Mouse (Mus musculus): ENCODE measurements at regions not wholly inside any gene's neighbourhood (a gene's known extent, or its start where the extent isn't known, plus 50 kb on each side); places are given as distances from the start of the nearest gene placed in this dataset.
A peak's percentile ranks its signal among the peaks of the same experiment; 100 is the strongest.

DNA sequence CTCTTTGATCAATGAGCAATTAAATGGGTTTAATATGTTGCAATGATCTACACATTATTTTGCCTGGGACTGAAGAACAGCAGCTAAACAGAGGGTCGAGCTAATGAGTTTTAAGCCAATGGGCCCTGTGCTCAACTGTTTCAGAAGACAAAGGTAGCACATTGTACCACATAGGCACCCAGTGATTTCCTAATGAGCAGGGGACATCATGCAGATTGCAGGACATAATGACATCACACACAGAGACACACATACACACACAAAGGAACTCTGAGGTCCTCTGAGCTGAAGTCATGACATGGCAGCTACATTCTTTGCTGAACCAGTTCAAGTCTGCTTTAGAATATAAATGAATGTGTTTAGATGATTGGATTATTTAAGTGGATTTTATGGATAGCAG is 71.9 kb downstream of the Zfp330 start:
- ATAC-seq (ENCODE audit: poor library complexity, severe bottlenecking), result no peak

GRCm38 (mm10) chr8:82700471-82700870 is 73.5 kb downstream of the Zfp330 start:
- peak; percentile 78 for ATAC-seq (ENCODE audit: poor library complexity, severe bottlenecking)

GRCm38 (mm10) chr8:82699221-82699620 is 74.7 kb downstream of the Zfp330 start:
- no peak for ATAC-seq (ENCODE audit: poor library complexity, severe bottlenecking)

GRCm38 (mm10) chr8:82698071-82698470 is 75.9 kb downstream of the Zfp330 start:
- ATAC-seq (ENCODE audit: poor library complexity, severe bottlenecking), result no peak

- no peak for ATAC-seq (ENCODE audit: poor library complexity, severe bottlenecking)
These were observed 80.9 kb downstream of the Zfp330 start for GRCm38 (mm10) chr8:82693086-82693485.

- peak; percentile 40; the same call in 1 of the 2 replicates for ATAC-seq (ENCODE audit: poor library complexity, severe bottlenecking)
These were observed 84.6 kb downstream of the Zfp330 start for GRCm38 (mm10) chr8:82689322-82689721.

DNA sequence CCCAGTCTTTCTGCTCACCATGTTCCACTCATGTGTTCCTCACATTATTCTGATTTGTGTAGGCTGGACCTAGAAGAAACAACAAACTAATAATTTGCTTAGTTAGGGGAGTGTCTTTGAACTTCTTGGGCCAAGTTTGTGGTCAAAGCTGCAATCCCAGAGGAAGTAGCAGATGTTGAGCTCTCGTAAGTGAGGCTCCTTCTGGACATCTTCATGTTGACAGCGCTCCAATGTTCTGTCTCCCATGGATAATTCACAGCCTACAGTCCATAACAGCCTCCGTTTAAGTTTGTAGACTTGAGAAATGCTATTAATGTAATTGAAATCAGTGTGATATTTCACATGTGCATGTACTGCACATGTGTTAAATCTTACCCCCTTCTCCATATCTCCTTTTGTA is 88.0 kb downstream of the Zfp330 start:
- no peak for ATAC-seq (ENCODE audit: poor library complexity, severe bottlenecking)

GRCm38 (mm10) chr8:82678793-82679192 is 95.2 kb downstream of the Zfp330 start:
- ATAC-seq (ENCODE audit: poor library complexity, severe bottlenecking), result no peak

DNA sequence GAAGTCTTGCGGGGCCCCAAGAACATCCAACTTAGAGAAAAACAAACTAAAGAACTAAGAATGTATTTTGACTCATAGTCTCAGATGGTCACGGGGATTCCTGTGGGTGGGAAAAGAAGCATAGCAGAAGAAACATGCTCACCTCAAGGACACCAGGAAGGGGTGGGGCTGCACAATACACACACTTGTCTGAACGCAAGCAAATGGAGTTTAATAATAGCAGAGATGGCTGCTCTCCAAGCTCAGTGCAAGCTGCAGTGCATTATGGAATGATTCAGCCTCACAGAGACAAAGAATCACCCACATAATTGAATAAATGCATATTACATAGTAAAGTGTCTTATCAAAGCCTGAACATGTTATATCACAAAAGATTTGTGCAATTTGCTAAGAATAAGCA is 96.2 kb downstream of the Zfp330 start:
- no peak for ATAC-seq (ENCODE audit: poor library complexity, severe bottlenecking)

DNA sequence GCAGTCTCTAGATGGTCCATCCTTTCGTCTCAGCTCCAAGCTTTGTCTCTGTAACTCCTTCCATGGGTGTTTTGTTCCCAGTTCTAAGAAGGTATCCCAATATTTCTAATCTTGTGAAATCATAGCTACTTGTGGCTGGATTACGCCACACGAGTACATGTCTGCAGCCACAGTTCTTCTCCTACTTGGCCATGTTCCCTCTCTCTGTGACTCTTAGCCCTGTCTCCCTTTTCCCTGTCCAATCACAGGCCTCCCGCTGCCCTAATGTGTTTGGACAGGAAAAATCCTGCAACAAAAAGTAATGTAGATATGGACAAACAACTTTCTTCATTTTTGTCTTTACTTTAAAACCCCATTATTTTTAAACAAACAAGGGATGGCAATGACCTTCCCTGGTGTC is 104.7 kb downstream of the Zfp330 start:
- ATAC-seq (ENCODE audit: poor library complexity, severe bottlenecking), result no peak

GRCm38 (mm10) chr8:82665131-82665530 is 108.8 kb downstream of the Zfp330 start:
- no peak for ATAC-seq (ENCODE audit: poor library complexity, severe bottlenecking)

DNA sequence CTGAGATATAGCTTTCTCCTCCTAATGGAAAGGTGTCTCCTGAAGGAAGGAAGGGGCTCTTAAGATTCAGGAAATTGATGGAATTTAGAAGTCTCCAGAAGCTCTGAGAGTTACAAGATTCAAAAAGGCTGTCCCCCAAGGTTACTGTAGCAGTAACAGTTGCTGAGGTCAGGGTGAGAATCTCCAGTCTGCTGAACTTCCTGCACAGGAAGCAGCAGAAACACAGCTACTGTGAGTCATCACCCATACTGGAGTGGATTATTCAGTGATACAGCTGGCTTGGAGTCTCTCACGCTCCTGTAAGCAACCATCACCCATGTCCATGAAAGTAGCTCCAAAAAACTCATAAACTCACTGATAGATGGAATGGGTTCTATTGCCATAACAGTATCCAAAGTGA is 133.5 kb downstream of the Zfp330 start:
- ATAC-seq (ENCODE audit: poor library complexity, severe bottlenecking), result no peak

DNA sequence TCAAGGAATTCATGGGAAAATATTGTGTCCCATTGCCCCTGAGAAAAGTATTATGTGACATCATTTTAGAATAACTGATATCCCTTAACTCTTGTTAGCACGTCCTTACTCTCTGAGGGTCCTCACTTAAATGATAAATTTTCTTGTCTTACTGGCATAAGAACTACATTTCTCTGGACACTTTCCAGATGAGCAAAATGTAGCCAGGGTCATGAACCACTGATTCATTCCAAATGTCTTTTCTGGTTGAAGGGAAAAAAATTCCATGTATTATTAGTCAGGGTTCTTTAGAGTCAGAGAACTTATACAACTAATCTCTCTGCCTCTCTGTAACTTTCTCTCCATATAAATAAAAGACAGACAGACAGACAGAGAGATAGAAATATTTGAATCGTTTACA is 143.5 kb downstream of the Zfp330 start:
- ATAC-seq (ENCODE audit: poor library complexity, severe bottlenecking), result no peak

DNA sequence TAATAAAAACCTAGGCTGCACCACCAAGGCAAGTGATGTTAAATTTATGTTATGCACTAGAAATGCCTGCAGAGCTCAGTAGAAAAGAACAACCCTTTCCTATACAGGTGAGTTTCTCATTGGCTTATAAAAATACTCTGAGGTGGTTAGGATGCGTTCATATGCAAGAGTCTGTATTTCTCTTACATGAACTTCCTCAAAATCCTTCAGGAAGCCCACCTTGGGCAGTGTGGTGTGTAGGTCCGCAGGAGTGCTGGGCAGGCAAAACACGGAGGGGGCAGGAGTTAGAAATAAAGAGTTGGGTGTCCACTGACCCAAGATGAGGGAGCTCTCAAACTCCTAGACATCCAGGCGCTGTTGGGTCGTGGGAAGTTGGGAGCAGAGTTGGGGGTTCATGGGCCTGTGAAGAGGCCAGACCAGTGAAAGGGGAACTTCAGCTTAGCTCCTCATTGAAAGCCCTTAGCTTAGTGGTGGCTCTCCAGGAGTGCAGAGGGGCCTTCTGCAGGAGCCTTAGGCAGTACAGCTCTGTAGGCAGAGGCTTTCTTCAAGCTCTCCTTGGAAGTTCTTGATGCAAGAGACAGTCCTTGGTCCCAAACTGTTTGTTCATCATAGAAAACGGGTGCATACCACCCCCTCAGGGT is 150.0 kb downstream of the Zfp330 start:
- ATAC-seq (ENCODE audit: poor library complexity, severe bottlenecking), result peak; percentile 53; the same call in 1 of the 2 replicates

GRCm38 (mm10) chr8:82618668-82619067 is 155.3 kb downstream of the Zfp330 start:
- ATAC-seq (ENCODE audit: poor library complexity, severe bottlenecking), result no peak

DNA sequence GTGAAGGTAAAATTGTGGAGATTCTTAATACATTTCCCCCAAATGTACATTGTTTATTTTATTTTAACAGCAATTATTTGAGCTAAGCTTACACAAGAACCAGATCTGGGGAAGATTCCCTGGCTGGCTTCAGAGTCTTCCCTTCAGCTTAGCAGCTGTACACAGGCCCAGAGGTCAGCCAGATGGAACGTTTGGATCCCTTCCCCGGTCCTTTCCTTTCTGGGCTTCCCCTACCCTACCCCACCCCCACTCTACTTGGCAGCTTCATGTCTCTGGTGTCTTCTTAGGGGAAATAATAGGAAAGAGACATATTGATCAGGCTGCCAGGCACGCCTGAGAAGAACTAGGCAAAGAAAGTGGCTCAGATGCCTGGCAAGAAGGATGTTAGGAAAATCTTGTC is 172.4 kb downstream of the Zfp330 start:
- no peak for ATAC-seq (ENCODE audit: poor library complexity, severe bottlenecking)

GRCm38 (mm10) chr8:82573434-82573833 is 170.4 kb upstream of the Il15 start:
- ATAC-seq (ENCODE audit: poor library complexity, severe bottlenecking), result no peak

- ATAC-seq (ENCODE audit: poor library complexity, severe bottlenecking), result no peak
These were observed 135.1 kb upstream of the Il15 start for GRCm38 (mm10) chr8:82538121-82538520.

DNA sequence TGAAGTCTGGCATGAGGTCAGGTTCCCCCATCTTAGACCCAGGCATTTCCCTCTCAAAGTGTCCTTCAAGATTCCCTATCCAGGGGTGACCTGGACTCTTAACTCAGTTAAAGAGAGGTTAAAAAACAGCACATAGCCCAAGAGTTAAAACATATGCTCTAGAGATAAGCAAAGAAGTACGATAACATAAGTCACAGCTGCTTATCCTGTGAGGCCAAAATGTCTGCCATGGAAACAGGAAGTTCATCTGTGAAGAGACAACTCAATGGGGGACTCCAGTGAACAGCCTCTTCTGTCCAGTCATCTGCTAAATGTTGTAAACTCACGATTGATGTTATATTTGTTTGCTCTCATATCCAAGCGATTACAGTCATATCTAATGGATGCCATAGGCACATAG is 126.1 kb upstream of the Il15 start:
- no peak for ATAC-seq (ENCODE audit: poor library complexity, severe bottlenecking)

- no peak for ATAC-seq (ENCODE audit: poor library complexity, severe bottlenecking)
These were observed 120.8 kb upstream of the Il15 start for GRCm38 (mm10) chr8:82523866-82524265.

DNA sequence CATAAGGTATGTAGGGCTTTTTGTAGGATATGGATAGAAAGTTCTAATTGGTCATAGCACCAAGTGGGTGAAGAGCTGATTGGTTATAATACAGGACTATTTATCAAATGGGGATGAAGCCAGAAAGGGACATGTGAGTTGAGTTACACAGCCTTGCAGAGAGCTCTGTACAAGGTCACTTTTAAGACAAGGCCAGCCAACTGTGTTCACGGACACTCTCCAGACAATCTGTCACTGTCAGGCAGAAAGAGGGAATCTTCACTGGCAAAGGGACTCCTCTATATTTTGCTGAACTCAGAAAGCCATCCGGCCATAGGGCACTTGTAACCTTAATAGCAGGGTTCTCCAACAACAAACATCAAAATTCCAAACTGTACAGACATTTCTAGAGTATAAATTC is 95.5 kb upstream of the Il15 start:
- ATAC-seq (ENCODE audit: poor library complexity, severe bottlenecking), result no peak

DNA sequence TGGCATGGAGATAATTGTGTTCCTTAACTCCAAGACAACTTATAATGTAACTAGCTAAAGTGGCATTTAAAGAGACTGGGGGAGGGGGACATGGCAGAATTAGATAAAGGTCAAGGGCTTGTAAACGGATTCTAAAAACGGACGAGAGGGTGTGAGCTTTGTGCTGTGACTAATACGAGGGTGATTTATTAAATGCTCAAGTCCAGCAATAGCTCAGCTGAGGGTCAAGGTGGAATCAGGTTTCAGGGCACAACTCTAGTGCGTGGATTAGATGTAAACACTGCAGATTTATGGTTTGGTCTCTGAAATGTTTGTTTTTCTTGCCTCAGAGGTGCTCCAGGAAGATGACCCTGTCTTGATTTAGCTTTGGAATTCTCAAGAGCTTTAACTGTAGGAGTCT is 74.8 kb upstream of the Il15 start:
- no peak for ATAC-seq (ENCODE audit: poor library complexity, severe bottlenecking)

GRCm38 (mm10) chr8:82477426-82477769 is 74.4 kb upstream of the Il15 start:
- ATAC-seq (ENCODE audit: poor library complexity, severe bottlenecking), result no peak

All from megakaryocyte, adult 5-6 weeks (primary cell).